ENCODE assay signal across 27 mouse cellular contexts in the genomic region with DNA sequence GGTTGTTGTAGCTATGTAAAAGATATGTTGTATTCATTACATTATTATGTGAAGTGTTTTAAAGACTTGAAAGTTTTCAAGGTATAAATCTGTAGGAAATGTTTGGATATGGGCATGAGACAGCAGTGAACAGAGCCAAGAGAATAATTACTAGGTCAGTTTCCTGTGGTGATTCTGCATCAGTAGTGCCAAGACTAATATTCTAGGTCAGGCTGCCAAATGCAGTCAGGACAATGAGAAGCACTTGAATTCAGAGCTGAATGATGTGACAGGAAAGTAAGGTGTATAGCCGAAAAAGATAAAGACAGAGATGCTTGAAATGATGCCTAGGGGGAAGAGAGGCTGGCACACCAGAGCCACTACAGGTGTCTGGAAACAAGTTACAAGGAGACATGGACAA. TPM values are rescaled to one million over a fixed set of nuclear protein-coding genes. Genes with fewer than 3 reads are reported as not detected.
DNase-seq lines count a peak whose midpoint lies in the region; ATAC-seq and TF ChIP-seq lines count a peak whose summit lies in the region.
"Had no signal": no experiment of that assay in that cellular context is flagged by ENCODE, and none has a peak within 500 bp of the region (broad histone marks: within the 10 kb centered on the region; RNA-seq: fewer than 3 reads in every experiment).

No protein-coding gene starts in this region.

- no peaks in the 10 kb centered on the region for H3K36me3 ChIP-seq in hindbrain, postnatal 0 days (ENCODE audit: insufficient read depth, low read length)
- H3K36me3 ChIP-seq in hindbrain, embryonic 12.5 days, result no peaks in the 10 kb centered on the region
- no peaks in the 10 kb centered on the region for H3K36me3 ChIP-seq in embryonic facial prominence, embryonic 10.5 days (replicated peaks)
- no peaks in the 10 kb centered on the region for H3K36me3 ChIP-seq in intestine, postnatal 0 days (ENCODE audit: control insufficient read depth, insufficient read depth)
- H3K36me3 ChIP-seq: heart, embryonic 12.5 days; hindbrain, embryonic 15.5 days; limb, embryonic 10.5 days; limb, embryonic 15.5 days; liver, embryonic 13.5 days; midbrain, embryonic 13.5 days had no signal

- no peak overlapping the region for H3K9ac ChIP-seq in hindbrain, postnatal 0 days (replicated peaks; ENCODE audit: low read length)
- H3K9ac ChIP-seq in hindbrain, embryonic 12.5 days, result no peak overlapping the region
- no peak overlapping the region for H3K9ac ChIP-seq in intestine, postnatal 0 days (ENCODE audit: low read depth, low read length)
- H3K9ac ChIP-seq: forebrain, embryonic 13.5 days; heart, embryonic 12.5 days; hindbrain, embryonic 15.5 days; limb, embryonic 15.5 days; liver, embryonic 13.5 days; midbrain, embryonic 13.5 days had no signal

- no peaks in the 10 kb centered on the region for H3K27me3 ChIP-seq in hindbrain, postnatal 0 days (ENCODE audit: insufficient read depth, low read length)
- no peaks in the 10 kb centered on the region for H3K27me3 ChIP-seq in hindbrain, embryonic 12.5 days
- no peaks in the 10 kb centered on the region for H3K27me3 ChIP-seq in embryonic facial prominence, embryonic 10.5 days (replicated peaks; ENCODE audit: low read depth, poor library complexity, severe bottlenecking)
- H3K27me3 ChIP-seq in intestine, postnatal 0 days (replicated peaks; ENCODE audit: control insufficient read depth, insufficient read depth, low read length), result no peaks in the 10 kb centered on the region
- H3K27me3 ChIP-seq: forebrain, embryonic 13.5 days; heart, embryonic 12.5 days; hindbrain, embryonic 15.5 days; limb, embryonic 15.5 days; liver, embryonic 13.5 days; megakaryocyte, embryonic 14.5 days; midbrain, embryonic 13.5 days had no signal

- no peaks in the 10 kb centered on the region for H3K9me3 ChIP-seq in hindbrain, postnatal 0 days (ENCODE audit: low read length)
- H3K9me3 ChIP-seq in hindbrain, embryonic 12.5 days (replicated peaks), result no peaks in the 10 kb centered on the region
- H3K9me3 ChIP-seq in embryonic facial prominence, embryonic 10.5 days, result no peaks in the 10 kb centered on the region
- no peaks in the 10 kb centered on the region for H3K9me3 ChIP-seq in intestine, postnatal 0 days (ENCODE audit: control insufficient read depth)
- H3K9me3 ChIP-seq: forebrain, embryonic 13.5 days; heart, embryonic 12.5 days; hindbrain, embryonic 15.5 days; limb, embryonic 10.5 days; limb, embryonic 15.5 days; liver, embryonic 13.5 days; midbrain, embryonic 13.5 days had no signal

- H3K4me1 ChIP-seq in hindbrain, postnatal 0 days (ENCODE audit: insufficient read depth, low read length), result no peaks in the 10 kb centered on the region
- H3K4me1 ChIP-seq in hindbrain, embryonic 12.5 days, result no peaks in the 10 kb centered on the region
- no peaks in the 10 kb centered on the region for H3K4me1 ChIP-seq in embryonic facial prominence, embryonic 10.5 days
- no peaks in the 10 kb centered on the region for H3K4me1 ChIP-seq in intestine, postnatal 0 days (replicated peaks; ENCODE audit: control insufficient read depth, insufficient read depth, low read length)
- H3K4me1 ChIP-seq: forebrain, embryonic 13.5 days; heart, embryonic 12.5 days; hindbrain, embryonic 15.5 days; limb, embryonic 10.5 days; limb, embryonic 15.5 days; liver, embryonic 13.5 days; midbrain, embryonic 13.5 days had no signal

- WGBS in hindbrain, postnatal 0 days, result 32% methylated on average over 1 of the region's 1 CpGs
- WGBS in hindbrain, embryonic 12.5 days, result 83% methylated on average over 1 of the region's 1 CpGs
- 76% methylated on average over 1 of the region's 1 CpGs for WGBS in embryonic facial prominence, embryonic 10.5 days
- WGBS in intestine, postnatal 0 days, result 74% methylated on average over 1 of the region's 1 CpGs

- no peak overlapping the region for H3K27ac ChIP-seq in hindbrain, postnatal 0 days
- no peak overlapping the region for H3K27ac ChIP-seq in hindbrain, embryonic 12.5 days
- no peak overlapping the region for H3K27ac ChIP-seq in embryonic facial prominence, embryonic 10.5 days (replicated peaks)
- H3K27ac ChIP-seq in intestine, postnatal 0 days (ENCODE audit: low read depth, low read length), result no peak overlapping the region
- H3K27ac ChIP-seq: forebrain, embryonic 13.5 days; hindbrain, embryonic 15.5 days; kidney, postnatal 0 days; limb, embryonic 10.5 days; limb, embryonic 15.5 days; liver, embryonic 13.5 days; midbrain, embryonic 13.5 days had no signal

- no peak for ATAC-seq in hindbrain, postnatal 0 days
- ATAC-seq in hindbrain, embryonic 12.5 days (ENCODE audit: low FRiP score), result no peak
- ATAC-seq in intestine, postnatal 0 days, result no peak
- ATAC-seq: forebrain, embryonic 13.5 days; lung, postnatal 0 days; midbrain, embryonic 13.5 days had no signal

- no peak for TF ChIP-seq CTCF in hindbrain, postnatal 0 days (IDR thresholded peaks at IDR 0.05; ENCODE audit: low read depth)
- no peak for TF ChIP-seq CTCF in intestine, postnatal 0 days (IDR thresholded peaks at IDR 0.05; ENCODE audit: low read depth)

- H3K4me2 ChIP-seq in hindbrain, postnatal 0 days (ENCODE audit: low read depth, low read length), result no peak overlapping the region
- H3K4me2 ChIP-seq in hindbrain, embryonic 12.5 days (replicated peaks), result no peak overlapping the region
- H3K4me2 ChIP-seq in intestine, postnatal 0 days (replicated peaks; ENCODE audit: low read depth), result no peak overlapping the region
- H3K4me2 ChIP-seq: forebrain, embryonic 13.5 days; heart, embryonic 12.5 days; hindbrain, embryonic 15.5 days; limb, embryonic 15.5 days; liver, embryonic 13.5 days; midbrain, embryonic 13.5 days had no signal

- H3K4me3 ChIP-seq in hindbrain, postnatal 0 days (ENCODE audit: low read length), result no peak overlapping the region
- no peak overlapping the region for H3K4me3 ChIP-seq in hindbrain, embryonic 12.5 days
- H3K4me3 ChIP-seq in embryonic facial prominence, embryonic 10.5 days, result no peak overlapping the region
- no peak overlapping the region for H3K4me3 ChIP-seq in intestine, postnatal 0 days (ENCODE audit: low read depth, low read length)
- H3K4me3 ChIP-seq: forebrain, embryonic 13.5 days; heart, embryonic 12.5 days; hindbrain, embryonic 15.5 days; limb, embryonic 10.5 days; limb, embryonic 15.5 days; liver, embryonic 13.5 days; megakaryocyte, embryonic 14.5 days; midbrain, embryonic 13.5 days had no signal

- peak; percentile 7 for DNase-seq in hindbrain, postnatal 0 days (ENCODE audit: low spot score)
- peak; percentile 29 to 45 for DNase-seq in cerebellum, adult 18-20 months
- DNase-seq in cerebellum, postnatal 10 days, result peak; percentile 66 to 72
- DNase-seq in embryonic facial prominence, embryonic 10.5 days (ENCODE audit: low spot score), result no peak
- no peak for DNase-seq in kidney, postnatal 4 days
- DNase-seq: adrenal gland, postnatal 14 days; gastrocnemius, postnatal 36 days; heart, adult 18-20 months; kidney, adult 8-10 months; liver, embryonic 13.5 days; lung, adult 18-20 months; lung, postnatal 4 days; retina, postnatal 1 day; right cerebral cortex, postnatal 25 days; spleen, adult 18-20 months; thymus, postnatal 25 days had no signal

RNA-seq across cellular contexts. Expression of gene Ccdc88a, which starts 21.2 kb away (rescaled TPM):
- total RNA-seq in hindbrain, postnatal 0 days (2014; rRNA removed), result 59.0 and 63.2 TPM in 2 replicates
- 82.6 and 86.3 TPM in 2 replicates for polyA plus RNA-seq in hindbrain, postnatal 0 days (2015; fragmentation: Nextera tagmentation; extraction: Ambion mirVana)
- 82.6 and 89.8 TPM in 2 replicates for polyA plus RNA-seq in hindbrain, embryonic 12.5 days (2016; fragmentation: Nextera tagmentation; extraction: Ambion mirVana)
- polyA plus RNA-seq in embryonic facial prominence, embryonic 10.5 days (2016; fragmentation: Nextera tagmentation; extraction: Ambion mirVana), result 37.5 and 40.0 TPM in 2 replicates
- polyA plus RNA-seq in intestine, postnatal 0 days (2015; fragmentation: Nextera tagmentation; extraction: Ambion mirVana), result 6.6 and 6.9 TPM in 2 replicates

Comparison
In these comparisons a context has a peak if more than half of its experiments do, and no peak if none do; other contexts are left out.
1. DNase-seq: peak in hindbrain, postnatal 0 days (single experiment), cerebellum, adult 18-20 months (2 of 2) and cerebellum, postnatal 10 days (2 of 2); none in embryonic facial prominence, embryonic 10.5 days (single experiment) and kidney, postnatal 4 days (0 of 2).